Mouse (Mus musculus): ENCODE data around the gene Lmna. TPM values are rescaled to one million over a fixed set of nuclear protein-coding genes. Genes with fewer than 3 reads are reported as not detected.
A peak's percentile ranks its signal among the peaks of the same experiment; 100 is the strongest.

The Lmna gene
- polyA plus RNA-seq (2012; rRNA removed): 125 and 138 TPM in 2 replicates

DNA sequence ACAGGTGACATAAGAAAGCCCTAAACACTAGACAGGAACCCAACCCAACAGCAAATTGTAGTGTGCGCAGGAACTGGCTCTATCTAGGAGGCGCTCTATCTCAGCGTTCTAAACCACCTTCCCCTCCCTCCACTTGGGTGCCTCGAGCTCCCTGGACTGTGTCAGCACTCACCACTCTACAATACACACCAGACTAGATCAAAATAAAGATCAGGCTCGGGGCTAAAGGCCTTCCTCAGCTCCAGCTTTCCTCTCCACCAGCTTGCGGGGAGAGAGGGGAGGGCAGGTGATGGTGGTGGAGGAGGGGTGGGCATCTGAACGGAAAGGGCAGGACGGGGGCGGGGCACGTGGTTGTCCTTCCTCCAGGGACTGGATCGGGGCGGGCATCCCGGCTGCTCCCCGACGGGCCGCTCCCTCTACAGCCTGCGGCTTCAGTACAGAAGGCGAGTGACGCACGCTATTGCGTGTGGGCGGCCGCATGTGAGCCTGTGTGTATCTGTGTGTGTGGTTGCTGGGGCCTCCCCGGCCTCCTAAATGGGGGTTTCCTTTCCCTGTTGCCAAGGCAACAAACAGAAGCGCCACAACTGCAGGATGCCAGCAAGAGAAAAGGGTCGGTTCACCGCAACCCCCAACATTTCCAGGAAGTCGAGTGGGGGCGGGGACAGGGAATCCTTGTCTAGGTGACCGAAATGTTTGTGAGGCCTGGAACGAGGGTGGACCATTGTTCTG, at the start of gene Lmna:
Gene Lmna, minus strand, starts transcription at position 265 of the 729 bp plus-strand sequence.
- DNase-seq (ENCODE audit: low read depth): no peak

DNA sequence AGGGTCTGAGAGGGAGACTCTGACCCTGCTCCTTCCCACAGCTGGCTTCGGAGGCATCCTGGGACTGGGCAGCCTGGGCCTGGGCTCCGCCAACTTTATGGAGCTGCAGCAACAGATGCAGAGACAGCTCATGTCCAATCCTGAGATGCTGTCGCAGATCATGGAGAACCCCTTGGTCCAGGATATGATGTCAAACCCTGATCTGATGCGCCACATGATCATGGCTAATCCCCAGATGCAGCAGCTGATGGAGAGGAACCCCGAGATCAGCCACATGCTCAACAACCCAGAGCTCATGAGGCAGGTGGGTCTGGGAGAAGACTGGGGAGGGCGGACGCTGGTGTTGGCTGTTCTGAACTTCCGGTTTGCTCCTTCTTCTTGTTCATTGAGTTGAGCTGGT, 46.9 kb upstream of the Lmna start:
- DNase-seq (ENCODE audit: low read depth): no peak

DNA sequence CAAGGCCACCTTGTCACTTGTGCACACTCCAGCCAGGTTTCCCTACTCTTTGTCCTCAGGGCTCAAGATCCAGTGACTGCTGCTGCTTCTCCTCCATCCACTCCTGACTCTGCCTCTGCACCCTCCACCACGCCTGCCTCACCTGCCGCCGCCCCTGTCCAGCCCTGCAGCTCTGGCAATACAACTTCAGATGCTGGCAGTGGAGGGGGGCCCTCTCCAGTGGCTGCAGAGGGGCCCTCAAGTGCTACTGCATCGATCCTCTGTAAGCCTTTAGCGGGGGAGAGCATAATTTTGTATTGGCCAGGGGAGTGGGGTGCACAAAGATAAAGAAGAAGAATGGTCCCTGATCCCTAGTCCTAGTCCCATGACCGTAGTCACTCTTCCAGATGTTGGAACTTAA, 46.0 kb upstream of the Lmna start:
- no peak for DNase-seq (ENCODE audit: low read depth)

DNA sequence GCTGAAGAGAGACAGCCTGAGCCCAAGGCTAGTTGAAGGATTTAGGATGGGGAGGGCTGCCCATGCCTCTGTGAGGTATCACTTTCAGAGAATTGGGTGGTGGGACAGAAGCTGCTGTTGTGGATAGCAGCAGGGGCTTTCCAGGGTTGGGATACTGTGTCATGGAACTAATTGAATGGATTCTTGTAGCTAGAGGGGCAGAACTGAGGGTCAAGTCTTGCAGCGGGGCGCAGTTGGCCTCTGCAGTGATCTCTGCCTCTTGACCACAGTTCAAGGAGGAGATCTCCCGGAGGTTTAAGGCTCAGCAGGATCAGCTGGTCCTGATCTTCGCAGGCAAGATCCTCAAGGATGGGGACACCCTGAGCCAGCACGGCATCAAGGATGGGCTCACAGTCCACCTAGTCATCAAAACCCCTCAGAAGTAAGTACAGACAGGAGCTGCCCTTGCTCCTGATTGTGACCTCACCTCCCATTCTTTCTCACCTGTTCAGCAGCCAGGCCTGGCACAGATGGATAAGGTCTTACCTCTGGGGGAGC, 45.4 kb upstream of the Lmna start:
- no peak for DNase-seq (ENCODE audit: low read depth)

DNA sequence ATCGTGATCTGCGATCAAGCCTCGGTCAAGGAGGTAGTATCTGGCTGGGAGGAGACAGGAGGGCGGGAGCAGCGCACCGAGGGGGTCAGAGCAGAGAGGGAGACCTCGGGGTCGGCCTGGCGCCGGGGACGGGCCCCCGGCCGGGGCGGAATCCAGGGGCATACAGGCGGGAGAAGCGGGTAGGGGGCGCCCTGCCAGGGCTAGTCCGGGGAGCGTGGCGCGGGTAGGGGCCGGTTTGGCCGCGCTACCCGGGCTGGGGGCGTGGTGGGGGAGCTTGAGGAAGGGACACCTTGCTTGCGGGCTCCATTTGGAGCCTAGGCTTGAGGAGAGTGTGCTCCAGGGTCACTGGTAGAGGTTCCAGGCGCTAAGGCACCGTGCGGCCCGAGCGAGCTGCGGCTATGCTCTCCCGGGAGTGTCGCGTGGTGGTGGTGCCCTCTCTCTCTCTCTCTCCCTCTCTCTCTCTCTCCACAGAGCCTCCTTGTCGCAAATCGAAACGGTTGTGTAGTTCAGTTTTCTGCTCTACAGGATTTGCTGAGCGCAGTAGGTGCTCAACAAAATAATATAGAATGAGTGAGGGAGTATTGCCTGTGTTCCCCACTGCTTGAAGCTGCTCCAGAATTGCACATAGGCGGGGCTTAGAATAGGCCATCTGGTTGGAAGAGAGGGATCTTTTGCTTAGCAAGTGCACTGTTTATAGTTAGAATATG, 44.3 kb upstream of the Lmna start:
- no peak for DNase-seq (ENCODE audit: low read depth)

DNA sequence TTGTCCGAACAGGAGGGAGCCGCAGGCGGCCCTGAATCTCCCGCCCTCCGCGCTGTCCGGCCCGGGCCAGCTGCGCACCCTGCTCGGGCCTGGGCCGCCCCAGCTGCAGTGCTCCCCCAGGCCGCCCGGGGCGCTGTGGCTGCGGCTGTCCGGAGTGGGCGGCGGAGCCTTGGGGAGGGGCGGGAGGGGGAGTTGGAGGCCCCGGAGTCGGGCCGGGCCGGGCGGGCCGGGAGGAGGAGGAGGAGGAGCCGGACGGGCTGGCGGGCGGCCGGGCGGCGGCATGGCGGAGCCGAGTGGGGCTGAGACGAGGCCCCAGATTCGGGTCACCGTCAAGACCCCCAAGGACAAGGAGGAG, 43.7 kb upstream of the Lmna start, which contains the start of gene Ubqln4:
Gene Ubqln4, plus strand, starts transcription at position 234 of the 355 bp plus-strand sequence.
- no peak for DNase-seq (ENCODE audit: low read depth)

DNA sequence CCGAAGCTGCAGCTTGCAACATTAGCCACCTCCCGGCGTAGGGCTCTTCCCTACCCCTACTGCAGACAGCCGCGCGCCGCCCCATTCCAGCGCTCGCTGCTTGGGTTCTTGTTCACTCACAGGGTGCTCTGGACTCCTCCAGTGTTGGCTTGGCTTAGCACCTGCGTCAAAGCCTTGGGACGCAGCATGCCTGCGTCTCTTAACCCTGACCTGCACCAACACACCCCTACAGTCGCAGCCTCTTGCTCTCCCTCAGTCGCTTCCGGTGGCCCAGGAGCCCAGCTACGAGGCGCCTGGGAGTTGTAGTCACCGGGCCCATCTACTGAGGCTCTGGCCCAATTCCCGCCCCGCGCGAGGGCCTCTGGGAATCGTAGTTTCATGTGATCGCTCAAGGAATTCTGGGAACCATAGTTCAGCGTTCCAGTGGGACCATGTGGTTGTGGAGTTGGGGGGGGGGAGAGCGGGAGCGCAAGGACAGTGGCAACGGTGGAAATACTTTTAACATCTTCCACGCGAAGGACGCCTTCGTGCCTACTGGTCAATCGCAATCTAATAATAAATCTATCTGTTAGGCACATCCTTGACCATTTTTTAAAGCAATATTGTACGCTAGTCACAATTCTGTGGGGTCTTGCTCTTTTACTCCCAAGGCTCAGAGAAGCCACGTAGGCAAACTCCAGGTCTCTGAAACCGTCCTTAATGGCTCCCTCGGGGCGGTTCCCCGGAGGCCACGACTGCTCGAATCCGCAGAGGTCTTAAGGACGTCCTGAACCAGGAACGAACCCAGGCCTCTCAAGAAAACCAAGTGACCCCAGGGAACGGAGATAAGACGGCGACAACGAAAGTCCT, 43.1 kb upstream of the Lmna start, which contains the start of gene Lamtor2:
Gene Lamtor2, minus strand, starts transcription at position 399 of the 849 bp plus-strand sequence.
- peak; percentile 90 for DNase-seq (ENCODE audit: low read depth)

DNA sequence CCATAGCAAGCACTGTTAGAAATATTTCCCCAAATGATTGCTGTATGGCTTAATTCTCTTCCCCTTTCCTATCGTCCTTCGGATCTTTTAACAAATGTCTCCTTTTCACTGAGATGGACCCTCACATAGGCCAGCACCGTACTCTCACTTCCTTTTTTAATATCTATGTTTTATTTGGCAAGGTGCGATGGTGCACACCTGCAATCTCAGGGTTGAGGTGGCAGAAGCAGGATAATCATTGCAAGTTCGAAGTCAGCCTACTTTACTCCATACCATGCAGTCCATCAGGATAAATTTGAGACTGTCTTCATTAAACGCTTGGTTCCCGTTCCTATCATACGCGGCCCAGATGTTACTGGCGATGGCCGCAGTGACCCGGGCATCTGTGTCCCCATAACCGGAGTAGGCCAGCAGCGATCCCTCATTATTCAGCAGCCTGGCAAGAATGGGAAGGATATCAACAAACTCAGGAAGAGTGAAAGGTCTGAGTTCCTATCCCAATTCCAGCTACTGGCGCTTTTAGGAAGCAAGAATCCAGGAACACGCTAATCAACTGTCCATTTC, 42.4 kb upstream of the Lmna start:
- DNase-seq (ENCODE audit: low read depth): no peak

DNA sequence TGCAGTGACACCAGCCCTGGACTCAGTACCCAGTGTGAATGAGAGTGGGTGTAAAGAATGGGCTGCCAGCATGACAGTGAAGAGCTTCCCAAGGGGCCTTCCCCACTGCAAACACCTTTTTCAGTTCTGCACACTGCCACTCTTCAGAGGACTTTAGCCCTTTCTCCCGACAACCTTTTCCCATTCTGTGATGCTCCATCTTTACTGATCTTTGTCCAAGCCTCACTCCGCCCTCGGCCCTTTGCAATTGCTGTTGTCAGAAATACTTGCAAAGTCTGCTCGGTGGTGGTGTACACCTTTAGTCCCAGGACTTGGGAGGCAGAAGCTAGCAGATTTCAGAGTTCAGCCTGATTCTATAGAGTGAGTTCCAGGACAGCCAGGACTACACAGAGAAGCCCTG, 41.8 kb upstream of the Lmna start:
- DNase-seq (ENCODE audit: low read depth): no peak

DNA sequence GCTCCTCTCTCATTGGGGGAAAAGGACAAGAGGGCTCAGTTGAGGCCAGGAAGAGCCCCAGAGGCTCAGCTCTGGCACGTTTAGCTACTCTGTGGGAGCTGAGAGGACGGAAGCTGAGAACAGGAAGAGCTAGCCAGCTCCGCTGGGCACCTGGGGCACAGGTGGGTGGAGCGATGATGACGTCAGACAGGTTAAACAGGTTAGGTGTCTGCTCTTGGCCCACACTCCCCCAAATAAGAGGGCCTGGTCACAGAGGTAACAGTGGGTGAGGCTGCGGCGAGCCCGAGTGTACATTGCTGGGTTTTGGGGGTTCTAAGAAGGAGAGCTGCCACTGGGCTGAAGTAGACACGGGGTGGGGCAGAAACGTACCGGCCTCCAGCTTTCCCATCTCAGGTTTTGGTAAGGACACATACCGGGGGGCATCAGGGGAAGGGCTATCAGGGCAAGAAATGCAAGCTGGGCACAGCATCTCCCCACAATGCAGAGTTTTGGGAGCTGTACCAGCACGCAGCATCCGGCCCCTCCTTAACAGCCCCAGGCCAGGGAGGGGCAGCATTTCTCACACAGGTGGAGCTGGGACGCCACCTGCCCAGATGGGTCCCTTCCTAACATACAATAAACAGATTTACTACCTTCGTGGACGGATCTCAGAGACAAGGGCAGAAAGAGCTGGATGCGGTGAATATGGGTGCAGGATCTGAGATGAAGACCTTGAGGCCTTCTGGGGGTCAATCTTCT, 38.6 kb upstream of the Lmna start, which contains the start of gene Rab25:
Gene Rab25, minus strand, starts transcription at position 121 of the 738 bp plus-strand sequence.
- no peak for DNase-seq (ENCODE audit: low read depth)

DNA sequence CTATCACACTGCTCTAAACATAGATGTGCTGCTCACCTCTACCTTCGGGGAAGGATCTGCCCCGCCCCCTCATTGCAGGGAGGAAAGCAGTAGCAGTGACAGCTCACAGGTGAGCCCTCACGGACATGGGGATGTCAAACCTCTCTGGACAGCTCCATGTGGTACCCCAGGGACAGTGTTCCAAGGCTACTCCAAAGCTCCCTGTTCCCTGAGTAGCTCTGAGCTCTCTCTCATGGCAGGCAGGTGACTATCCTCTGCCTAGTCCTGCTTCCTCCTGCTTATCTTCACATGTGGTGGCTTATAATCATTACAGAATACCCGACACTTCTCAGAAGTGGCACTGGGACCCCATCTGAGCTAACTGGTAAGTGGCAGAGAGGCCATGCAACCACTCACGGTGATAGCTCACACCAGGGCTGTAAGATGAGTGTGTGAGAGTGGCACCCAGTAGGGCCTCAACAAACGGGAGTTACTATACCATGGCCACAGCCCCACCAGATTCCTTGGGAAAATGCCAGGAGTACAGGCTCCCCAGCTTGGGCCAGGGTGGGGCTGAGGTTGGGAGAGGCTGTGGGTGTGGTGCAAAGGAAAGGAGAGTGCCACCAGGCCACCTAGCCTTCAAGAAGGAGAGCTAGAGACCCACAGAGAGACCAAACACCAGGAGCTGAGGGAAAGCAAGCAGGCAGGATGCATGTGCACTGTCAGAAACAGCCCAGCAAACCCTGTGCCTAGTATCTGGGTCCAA, 37.1 kb upstream of the Lmna start:
- DNase-seq (ENCODE audit: low read depth): no peak

DNA sequence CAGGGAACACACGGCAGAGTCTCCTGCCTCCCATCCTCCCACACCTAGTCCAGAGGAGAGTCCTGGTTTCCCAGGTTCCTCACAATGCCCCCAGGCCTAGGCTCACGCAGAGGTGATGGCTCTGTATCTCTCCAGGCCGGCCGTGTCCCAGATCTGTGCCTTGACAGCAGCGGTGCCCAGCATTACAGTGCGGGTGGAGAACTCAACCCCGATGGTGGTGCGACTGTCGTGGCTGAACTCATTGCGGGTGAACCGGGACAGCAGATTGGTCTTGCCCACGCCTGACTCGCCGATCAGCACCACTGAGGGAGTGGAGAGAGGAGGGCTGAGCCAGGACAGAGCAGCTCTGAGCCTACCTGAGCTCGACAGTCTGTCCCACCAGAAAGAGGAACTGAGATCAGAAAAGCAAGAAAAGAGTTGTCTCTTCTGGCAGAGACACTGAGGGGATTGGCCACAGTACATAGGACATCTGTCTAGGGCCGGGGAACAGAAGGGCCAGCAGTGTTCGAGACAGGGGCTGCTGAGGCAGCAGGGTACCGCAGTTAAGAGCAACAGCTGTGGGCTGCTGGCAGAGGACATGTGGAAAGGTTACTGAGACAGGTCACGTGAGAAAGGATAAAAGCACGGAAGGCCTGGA, 35.3 kb upstream of the Lmna start:
- no peak for DNase-seq (ENCODE audit: low read depth)

DNA sequence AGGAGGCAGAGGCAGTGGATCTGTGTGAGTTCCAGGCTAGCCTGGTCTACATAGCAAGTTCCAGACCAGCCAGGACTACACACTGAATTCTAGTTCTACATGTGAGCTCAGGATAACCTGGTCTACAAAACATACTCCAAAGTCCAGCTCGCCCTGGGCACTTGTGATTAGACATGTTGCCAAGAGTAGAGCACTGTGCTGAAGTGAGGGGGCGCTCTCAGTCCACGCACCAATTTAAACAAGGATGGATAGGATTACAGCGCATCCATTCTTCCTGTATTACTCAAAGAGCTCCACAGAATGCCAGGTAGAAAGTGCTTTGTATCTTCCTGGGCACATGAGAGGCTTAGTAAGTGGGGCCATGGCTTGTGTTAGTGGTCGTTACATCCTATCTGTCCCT, 34.8 kb upstream of the Lmna start:
- no peak for DNase-seq (ENCODE audit: low read depth)

DNA sequence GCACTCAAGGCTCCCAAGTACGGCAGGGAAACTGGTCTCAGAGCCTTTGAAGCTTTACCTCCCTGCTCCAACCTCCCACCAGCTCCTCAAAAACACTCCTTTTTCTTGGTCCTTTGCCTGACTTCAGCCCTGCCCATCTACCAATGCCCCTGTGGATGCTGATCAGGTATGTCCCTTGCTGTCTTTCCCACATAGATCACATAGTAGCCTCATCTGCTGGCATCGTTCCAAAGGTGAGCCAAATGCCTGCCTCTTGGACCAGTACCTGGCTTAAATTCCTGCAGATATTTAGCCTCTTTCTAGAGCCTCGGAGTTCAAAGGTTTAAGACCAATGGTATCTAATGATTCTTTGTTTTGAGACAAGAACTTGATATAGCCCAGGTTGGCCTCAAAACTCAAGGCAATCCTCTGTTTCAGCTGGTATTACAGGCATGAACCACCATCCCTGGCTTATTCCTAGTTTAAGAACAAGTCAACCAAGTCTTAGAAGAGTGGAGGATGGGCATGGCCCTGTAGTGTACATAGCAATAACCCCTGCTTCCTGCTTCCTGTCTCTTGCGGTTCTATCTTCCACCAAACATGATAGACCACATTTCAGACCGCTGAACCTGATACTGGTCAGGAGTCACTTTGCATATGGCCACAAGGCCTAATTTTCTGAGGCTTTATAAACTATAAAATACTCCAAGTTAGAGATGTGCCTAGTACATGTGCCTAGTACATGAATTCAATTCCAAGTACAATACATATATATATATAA, 34.1 kb upstream of the Lmna start:
- no peak for DNase-seq (ENCODE audit: low read depth)

DNA sequence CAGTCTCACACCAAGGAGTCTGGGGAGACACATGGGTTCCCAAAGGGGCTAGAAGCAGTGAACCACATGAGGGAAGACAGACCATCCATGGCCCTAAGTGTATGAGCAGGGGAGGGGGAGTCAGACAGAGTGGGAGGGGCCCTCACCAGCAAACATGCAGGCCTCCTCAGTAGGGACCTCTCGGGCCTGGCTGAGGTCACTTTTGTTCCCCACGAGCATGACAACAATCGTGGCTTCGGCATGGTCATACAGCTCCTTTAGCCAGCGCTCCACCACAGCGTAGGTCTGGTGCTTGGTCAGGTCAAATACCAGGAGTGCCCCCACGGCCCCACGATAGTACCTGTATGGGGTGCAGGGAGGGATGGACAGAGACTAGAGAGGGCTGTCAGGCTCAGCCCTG, 33.4 kb upstream of the Lmna start:
- no peak for DNase-seq (ENCODE audit: low read depth)

DNA sequence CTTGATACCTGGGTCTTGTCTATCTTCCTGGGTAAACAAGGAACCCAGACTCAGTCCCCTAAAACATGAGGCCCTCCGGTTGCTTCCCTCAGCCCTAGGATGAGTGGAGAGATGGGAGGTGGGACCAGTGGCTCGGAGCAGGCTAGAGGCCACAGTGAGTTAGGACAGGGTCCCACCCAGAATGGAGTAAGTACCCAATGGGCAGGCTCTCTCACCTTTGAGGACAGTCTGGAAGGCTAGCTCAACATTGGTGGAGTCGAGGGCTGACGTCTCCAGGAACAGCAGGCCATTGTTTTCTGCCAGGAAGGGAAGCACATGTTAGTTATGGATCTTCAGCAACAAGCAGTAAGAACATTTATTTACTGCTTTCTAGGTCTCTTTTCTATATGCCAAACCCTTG, 32.7 kb upstream of the Lmna start:
- no peak for DNase-seq (ENCODE audit: low read depth)

DNA sequence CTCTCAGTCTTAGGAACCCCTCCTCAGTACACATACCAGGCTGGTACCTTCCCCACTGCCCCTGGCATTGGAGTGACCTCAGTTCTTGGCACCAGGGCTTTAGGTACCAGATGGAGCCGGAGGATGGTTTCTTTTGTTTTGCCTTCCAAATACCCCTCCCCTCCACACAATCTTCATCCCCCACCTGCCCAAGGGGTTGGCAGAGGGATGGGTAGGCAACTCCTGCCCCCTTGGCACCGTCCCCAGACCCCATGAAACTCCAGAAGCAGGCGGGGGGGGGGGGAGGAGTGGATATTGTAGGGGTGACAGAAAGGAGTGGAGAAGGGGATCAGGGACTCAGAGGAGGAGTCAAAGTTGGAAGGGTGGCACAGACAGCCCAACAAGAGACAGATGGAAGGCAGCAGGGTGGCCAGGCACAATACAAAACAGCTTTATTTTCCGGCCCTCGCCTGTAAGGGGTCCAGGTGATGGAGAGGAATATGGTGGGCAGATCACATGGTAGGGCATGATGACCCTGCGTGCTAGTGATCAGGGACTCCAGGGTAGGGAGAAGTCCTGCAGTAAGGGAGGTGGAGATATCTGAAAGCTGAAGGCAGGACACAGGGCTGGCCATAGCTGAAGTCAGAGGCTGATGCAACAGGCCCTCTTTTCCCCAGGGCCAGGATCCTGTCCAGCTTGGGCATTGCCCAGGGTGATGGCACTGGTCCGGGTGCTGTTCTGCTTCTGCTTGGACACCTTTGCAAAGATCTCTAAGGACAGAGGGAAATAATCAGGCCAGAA, 32.1 kb upstream of the Lmna start:
- DNase-seq (ENCODE audit: low read depth): no peak

DNA sequence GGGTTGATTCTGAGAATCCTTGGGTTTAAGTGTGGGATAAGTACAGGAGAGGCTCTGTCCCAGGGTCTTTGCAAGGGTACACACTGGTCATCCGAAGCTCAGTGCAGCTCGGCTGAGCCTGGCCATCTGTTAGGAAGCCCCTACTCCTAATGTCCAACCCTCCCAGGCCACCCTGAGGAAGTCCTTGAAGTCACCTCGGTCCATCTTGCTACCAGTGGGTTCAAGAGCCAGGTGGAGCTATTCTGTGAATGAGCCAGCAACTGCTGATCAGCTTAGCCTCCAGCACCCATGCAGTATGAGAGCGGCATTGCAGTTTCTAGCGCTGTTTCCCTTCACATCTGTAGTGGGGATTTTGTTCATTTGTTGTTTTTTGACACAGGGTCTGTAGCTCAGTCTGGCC, 30.3 kb upstream of the Lmna start:
- no peak for DNase-seq (ENCODE audit: low read depth)

All from gonadal fat pad, adult 2 months (tissue).